Mouse (Mus musculus) heart, postnatal 36 days (tissue): ENCODE measurements around the gene Hba-a2. TPM values are rescaled to one million over a fixed set of nuclear protein-coding genes. Genes with fewer than 3 reads are reported as not detected.

Experiments used
- total RNA-seq, 2 experiments: library from RNA; stranded (reverse); gene quantifications; 2 replicates each; pipeline ENCODE4 v1.2.3; 2021

Gene Hba-a2
- total RNA-seq, 2 experiments from 2014 or later, result 7,375 to 9,600 TPM

Other genes starting within 250 kb of the Hba-a2 start
- gene Il9r, start 96.2 kb upstream of the Hba-a2 start, total RNA-seq, result under 1 TPM in 1 of 2 experiments, not detected in 1; 0.11 TPM
- 10 to 100 TPM; 11.1 to 12.2 TPM for gene Snrnp25, start 91.1 kb upstream of the Hba-a2 start, total RNA-seq
- 10 to 100 TPM; 24.3 to 25.1 TPM for gene Rhbdf1, start 74.2 kb upstream of the Hba-a2 start, total RNA-seq
- 1 to 10 TPM; 6.7 TPM for gene Mpg, start 70.0 kb upstream of the Hba-a2 start, total RNA-seq
- gene Nprl3, start 28.8 kb upstream of the Hba-a2 start, total RNA-seq, result 10 to 100 TPM; 26.1 to 28.5 TPM
- not detected for gene Hba-x, start 20.1 kb upstream of the Hba-a2 start, total RNA-seq
- over 10,000 TPM in 1 of 2 experiments, 1,000 to 10,000 TPM in 1; 7,538 to 10,107 TPM for gene Hba-a1, start 13.0 kb upstream of the Hba-a2 start, total RNA-seq
- gene Hbq1b, start 9.5 kb upstream of the Hba-a2 start, total RNA-seq, result 1 to 10 TPM in 1 of 2 experiments, not detected in 1; 1.4 TPM
- gene Hbq1a, start 3.6 kb downstream of the Hba-a2 start, total RNA-seq, result under 1 TPM; 0.75 to 0.76 TPM
- gene Sh3pxd2b, start 51.3 kb downstream of the Hba-a2 start, total RNA-seq, result 1 to 10 TPM; 4.5 to 6.0 TPM
- gene Ubtd2, start 158.9 kb downstream of the Hba-a2 start, total RNA-seq, result 1 to 10 TPM; 4.7 to 7.0 TPM
- gene Efcab9, start 235.6 kb downstream of the Hba-a2 start, total RNA-seq, result under 1 TPM in 1 of 2 experiments, not detected in 1; 0.41 TPM
- gene Stk10, start 236.8 kb downstream of the Hba-a2 start, total RNA-seq, result 1 to 10 TPM; 8.9 to 9.7 TPM